Mouse (Mus musculus) c-Kit-positive CD71-negative TER-119-negative erythroid progenitor cells, embryonic 14.5 days (primary cell): ENCODE measurements at regions not wholly inside any gene's neighbourhood (a gene's known extent, or its start where the extent isn't known, plus 50 kb on each side); places are given as distances from the start of the nearest gene placed in this dataset.
"Not testable (repeated sequence)": the region's sequence is repeated elsewhere in the genome, so short reads cannot be mapped to it uniquely, and the experiment has no call there.

Source experiments
- DNase-seq: peaks from one replicate; pipeline ENCODE4 v3.0.0-alpha.2; 2013; ENCODE audit warnings: low read depth

- no peak for DNase-seq
Measured at GRCm38 (mm10) chr2:79018732-79019423, 151.0 kb downstream of the Ube2e3 start.

GRCm38 (mm10) chr2:79022954-79023353 is 155.0 kb downstream of the Ube2e3 start:
- DNase-seq: no peak

GRCm38 (mm10) chr2:79025678-79026077 is 157.8 kb downstream of the Ube2e3 start:
- no peak for DNase-seq

DNA sequence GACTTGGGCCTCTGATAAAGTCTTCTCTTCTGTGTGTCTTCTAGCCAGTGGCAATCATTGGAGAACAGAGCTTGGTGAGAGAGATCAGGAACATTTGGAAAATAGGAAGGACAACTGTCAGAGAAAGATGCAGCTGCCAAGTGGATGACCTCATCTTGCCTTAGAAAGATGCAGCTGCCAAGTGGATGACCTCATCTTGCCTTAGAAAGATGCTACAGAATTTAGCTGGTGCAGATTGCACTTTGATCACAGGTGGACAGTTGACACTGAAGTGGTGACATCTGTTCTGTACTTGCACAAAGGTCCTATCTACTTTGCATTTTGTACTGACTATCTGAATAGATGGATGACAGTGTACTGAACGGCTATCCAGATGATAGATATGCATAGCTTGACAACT is 163.1 kb downstream of the Ube2e3 start:
- DNase-seq: no peak

DNA sequence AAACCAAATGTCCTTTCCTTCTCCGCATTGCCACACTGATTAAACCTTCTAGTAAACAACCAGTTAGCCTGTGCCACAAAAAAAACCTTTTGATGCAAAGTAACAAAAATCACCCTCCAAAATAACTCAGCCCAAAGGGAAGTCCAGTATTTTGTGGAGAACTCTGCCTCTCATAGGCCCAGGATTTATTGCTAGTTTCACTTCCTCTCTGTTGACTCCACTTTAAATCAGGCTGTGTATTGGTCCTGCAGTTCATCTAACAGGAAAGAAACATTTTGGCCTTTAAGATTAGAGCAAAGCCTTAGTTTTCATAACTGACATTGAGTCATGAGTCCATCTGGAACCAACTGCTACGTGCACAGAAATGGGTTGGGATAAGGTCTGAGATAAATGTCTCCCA is 168.4 kb downstream of the Ube2e3 start:
- no peak for DNase-seq

GRCm38 (mm10) chr2:79038624-79039023 is 170.7 kb downstream of the Ube2e3 start:
- DNase-seq: no peak

- not testable (repeated sequence) for DNase-seq
Measured at GRCm38 (mm10) chr2:79044804-79045203, 176.9 kb downstream of the Ube2e3 start.

- no peak for DNase-seq
Measured at GRCm38 (mm10) chr2:79045508-79045907, 177.6 kb downstream of the Ube2e3 start.

- DNase-seq: no peak
Measured at GRCm38 (mm10) chr2:79048020-79048419, 180.1 kb downstream of the Ube2e3 start.

- DNase-seq: no peak
Measured at GRCm38 (mm10) chr2:79048777-79049537, 181.0 kb downstream of the Ube2e3 start.

GRCm38 (mm10) chr2:79050495-79051046 is 182.6 kb downstream of the Ube2e3 start:
- DNase-seq: no peak

- DNase-seq: no peak
Measured at GRCm38 (mm10) chr2:79052226-79052625, 184.3 kb downstream of the Ube2e3 start.

DNA sequence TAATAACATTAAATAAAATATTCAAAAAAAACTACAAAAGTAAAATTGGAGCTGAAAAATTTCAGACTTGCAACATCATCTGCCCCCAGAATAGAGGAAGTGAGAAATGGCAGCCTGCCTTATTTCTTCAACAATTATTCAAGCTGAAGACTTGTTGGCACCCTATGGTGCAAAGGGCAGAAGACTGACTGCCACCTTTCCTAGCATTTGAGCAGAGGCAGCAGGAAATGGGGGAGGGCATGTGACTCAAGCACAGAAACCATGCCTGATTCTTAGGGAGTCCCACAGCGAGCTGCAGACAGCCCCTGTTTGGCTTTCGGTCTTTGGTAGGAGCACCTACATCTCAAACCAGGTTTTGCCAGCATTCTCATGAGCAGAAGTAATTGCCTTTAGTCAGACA is 188.2 kb downstream of the Ube2e3 start:
- DNase-seq: no peak

- no peak for DNase-seq
Measured at GRCm38 (mm10) chr2:79059115-79059943, 191.4 kb downstream of the Ube2e3 start.

GRCm38 (mm10) chr2:79059944-79060238 is 192.0 kb downstream of the Ube2e3 start:
- no peak for DNase-seq

GRCm38 (mm10) chr2:79060320-79060719 is 192.4 kb downstream of the Ube2e3 start:
- DNase-seq: no peak

DNA sequence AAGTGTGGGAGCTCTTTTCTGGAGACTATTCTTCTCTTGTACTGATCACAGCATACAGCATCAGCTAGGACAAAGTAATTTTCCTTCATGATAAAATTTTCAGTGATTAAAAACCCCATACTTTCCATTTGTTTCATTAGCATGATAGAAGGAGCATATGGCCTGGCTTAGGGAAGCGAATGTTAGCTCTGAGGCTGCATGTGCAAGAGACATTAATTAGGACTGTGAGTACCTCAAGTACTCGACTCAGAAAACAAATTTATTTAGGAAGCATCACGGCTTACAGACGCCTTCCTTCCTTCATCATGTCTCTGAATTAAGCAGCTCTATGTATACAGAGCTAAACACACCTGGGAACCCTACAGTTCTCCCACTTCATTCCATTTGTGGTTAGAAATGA is 193.6 kb upstream of the Itga4 start:
- no peak for DNase-seq

- no peak for DNase-seq
Measured at GRCm38 (mm10) chr2:79062196-79062636, 193.0 kb upstream of the Itga4 start.

- no peak for DNase-seq
Measured at GRCm38 (mm10) chr2:79063641-79064040, 191.6 kb upstream of the Itga4 start.

GRCm38 (mm10) chr2:79065321-79065720 is 189.9 kb upstream of the Itga4 start:
- DNase-seq: no peak

DNA sequence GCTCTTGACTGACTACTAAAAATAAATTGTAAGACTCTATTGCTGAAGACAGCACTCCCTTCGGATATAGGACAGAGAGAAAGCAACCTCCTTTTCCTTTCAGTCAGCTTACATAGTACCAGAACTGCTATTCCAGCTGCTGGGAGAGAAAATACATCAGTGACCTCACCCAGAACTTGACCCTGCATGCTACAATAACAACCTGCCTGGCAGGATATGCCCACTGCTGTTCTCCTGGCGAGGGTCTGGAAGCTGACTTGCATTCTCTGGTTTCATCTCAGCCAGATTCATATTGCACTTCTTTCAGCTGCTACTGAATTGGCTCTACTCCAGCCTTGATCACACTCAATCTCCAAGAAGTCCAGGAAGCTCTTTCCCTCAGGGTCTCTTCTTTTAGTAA is 179.1 kb upstream of the Itga4 start:
- no peak for DNase-seq

GRCm38 (mm10) chr2:79078836-79079394 is 176.3 kb upstream of the Itga4 start:
- DNase-seq: no peak
